Mouse (Mus musculus) T-cell, adult 66 days (primary cell): ENCODE results near the gene Prmt1. TPM values are rescaled to one million over a fixed set of nuclear protein-coding genes. Genes with fewer than 3 reads are reported as not detected.

Source experiments
- total RNA-seq, 2 experiments: library from RNA; stranded (reverse); gene quantifications; 3 replicates in 1 of 2; 4 replicates in 1 of 2; pipeline ENCODE4 v1.2.4; 2023

Prmt1 gene
- 100 to 1,000 TPM; 143 to 165 TPM for total RNA-seq

DNA sequence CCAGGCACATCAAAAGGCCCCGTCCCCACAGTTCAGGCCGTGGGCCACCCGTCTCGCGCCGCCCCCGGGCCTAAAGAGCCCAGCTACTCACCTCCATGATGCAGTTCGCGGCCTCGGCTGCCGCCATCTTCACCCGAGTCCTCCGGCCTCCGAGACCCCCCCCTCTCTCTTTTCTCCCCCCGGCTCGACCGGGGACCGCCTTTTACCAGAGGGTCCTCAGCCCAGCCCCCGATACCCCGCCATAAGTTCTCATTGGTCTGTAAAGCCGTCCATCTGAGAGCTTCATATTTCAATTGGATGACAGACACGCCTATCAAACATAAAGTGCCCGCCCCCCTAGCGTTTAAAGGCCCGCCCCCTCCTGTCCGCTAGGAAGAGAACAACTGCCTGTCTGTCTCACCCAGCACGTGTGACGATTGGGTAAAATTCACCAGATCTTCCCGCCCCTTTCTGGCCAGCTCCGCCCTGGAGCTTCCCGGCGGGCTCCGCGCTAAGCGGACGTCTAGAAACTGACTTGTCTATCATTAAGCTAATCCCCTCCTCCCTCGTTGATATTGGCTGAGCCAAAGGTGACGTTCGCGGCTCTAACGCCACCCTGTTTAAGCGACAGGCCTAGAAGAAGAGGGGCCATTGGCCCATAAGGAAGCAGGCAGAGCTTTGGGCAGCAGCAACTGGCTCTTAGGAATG is at the start of gene Prmt1:
Gene Prmt1, minus strand, starts transcription at position 377 of the 687 bp plus-strand sequence.

DNA sequence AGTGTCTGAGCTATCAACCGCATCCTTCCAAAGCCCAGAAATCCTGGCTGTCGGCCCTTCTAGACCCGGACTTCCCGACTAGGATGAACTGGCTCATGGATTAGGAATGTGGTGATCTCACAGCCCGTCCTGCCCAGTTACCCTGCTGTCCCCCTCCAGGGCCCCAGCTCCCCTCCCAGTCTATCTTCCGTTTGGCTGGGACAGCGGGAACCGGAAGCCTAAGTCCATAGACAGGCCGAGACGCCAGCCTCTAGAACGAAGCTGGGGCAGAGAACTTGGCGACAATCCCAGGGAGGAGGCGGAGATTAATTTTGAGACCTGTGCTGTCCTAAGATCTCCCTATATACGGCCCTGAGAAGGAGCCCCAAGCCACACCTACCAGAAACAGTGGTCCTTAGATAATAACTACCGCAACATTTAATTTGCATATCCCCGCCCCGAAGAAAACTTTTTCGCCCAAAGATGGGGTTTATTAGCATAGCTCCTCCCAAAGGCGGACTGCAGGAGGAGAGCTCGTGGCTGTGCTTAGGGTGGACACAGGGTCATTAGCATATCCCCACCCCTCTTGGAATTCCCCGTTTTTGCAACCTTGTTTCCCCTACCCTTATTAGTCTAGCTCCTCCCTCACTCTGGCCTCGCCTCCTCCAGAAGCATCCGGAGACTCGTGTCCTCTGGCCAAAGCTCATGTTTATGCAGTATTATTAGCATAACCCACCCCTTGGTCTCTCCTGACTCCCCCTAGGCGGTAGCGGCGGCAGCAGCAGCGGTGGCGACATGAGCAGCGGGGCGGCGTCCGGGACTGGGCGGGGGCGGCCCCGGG is 31.1 kb upstream of the Prmt1 start, which contains the start of gene Rras:
Gene Rras, plus strand, starts transcription at position 720 of the 820 bp plus-strand sequence.

DNA sequence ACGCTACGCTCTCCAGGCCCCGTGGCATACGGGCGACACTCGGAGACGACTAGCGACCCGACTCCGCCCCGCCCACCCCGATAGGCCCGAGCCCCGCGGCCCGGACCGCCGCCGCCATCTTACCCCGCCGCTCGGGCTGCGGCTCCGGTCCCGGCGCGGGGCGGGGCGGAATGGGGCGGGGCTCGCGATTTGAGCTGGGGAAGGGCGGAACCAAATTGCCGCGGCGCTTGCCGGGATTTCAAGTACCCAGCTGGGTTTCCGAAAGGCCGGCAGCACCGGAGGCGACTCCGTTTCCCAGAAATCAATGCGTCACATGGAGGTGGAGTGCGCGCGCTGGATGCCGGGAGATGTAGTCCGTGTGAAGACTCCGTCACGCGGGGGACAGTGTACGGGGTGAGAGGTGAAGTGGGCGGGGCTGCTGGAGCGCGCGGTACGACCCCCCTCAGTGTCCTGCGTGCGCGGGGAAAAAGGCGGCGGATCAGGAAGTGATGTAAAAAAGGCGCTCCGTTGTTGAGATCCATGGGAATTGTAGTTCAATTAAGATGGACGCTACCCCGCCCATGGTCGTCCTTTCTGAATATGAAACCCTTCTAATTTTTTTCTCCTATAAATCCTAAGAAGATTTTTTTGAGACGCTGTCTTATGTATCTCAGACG is 29.7 kb upstream of the Prmt1 start, which contains the start of gene Scaf1:
Gene Scaf1, minus strand, starts transcription at position 407 of the 656 bp plus-strand sequence.

DNA sequence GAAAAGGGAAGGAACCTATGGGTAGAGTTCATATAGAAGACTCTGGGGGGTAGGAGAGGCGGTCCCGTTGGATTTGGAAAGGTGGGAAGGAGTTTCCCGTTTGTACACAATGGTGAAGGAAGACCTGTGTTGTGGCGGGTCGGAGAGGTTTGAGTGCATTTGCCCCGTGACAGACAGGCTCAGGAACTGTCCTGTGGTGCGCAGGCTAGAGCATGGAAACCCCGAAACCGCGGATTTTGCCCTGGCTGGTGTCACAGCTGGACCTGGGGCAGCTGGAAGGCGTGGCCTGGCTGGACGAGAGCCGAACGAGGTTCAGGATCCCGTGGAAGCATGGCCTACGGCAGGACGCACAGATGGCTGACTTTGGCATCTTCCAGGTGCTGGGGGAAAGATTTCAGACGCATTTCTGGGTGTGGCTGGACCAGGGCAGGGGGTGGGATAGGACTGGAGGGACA is 12.2 kb upstream of the Prmt1 start, which contains the start of gene Bcl2l12:
Gene Bcl2l12, minus strand, starts transcription at position 212 of the 455 bp plus-strand sequence.

DNA sequence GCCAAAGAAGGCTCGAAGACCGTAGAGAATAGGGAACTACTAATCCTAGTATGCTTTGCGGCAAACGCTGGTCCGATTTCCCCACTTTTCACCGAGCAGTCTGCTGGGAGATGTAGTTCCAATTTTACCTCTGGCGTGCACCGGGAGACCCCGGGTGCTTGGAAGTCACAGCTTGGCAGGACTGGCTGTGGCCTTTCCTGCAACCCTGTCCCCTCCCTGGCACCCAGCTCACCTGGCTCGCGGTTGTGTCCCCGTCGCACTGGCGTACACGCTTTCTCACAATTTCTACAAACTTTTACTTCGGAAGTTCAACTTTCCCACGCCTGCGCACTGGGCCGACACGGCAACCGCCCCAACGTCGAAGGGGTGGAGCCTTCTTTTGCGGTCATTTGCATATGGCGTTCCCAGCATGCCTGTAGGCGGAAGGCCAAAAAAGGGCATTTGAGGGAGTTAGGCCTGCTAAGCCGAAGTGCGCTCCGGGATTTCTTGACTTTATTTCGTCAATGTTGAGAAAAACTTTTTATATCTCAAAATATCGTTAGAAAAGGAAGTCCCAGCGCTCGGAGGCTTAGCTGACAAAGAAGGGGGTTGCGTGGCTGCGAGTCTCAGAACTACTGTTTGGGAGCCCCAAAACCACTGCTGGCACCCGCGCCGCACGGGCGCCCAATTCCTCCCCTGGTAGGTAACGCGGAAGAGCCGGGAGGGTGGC is 11.0 kb upstream of the Prmt1 start, which contains the start of gene Irf3:
Gene Irf3, plus strand, starts transcription at position 418 of the 709 bp plus-strand sequence.

DNA sequence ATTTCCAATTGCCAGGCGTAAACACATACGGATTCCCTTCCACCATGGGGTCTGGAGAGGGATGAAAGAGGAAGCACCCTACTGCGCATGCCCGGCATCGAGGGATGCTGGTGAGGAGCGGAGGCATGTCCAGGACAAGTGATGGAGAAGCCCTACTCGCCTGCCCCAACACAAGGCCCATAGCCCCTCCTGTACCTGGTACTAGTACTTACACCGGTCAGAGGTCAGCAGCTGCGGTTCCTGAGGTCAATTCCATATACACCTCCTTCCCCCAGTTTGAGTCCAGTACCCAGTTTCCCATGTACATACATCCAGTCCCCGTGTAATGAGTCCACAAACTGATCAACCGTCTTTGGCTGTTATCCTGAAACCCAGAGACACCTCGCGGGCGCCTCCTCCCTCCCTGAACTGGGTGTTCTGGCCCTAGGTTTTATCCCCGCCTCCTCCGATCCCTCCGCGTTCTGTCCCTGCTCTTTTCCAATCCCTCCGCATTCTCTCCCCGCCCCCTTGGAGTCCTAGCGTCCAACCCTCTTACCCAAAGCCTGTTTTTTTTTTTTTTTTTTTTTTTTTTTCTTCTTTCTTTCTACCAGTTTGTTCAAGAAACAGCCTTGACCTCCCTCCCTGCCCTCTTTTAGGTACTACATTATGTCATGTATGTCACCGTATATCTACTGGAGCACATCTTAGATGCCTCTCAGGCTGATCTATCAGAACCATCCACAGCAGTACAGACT is 11.8 kb downstream of the Prmt1 start, which contains the start of gene Cpt1c:
Gene Cpt1c, minus strand, starts transcription at position 469 of the 734 bp plus-strand sequence.

DNA sequence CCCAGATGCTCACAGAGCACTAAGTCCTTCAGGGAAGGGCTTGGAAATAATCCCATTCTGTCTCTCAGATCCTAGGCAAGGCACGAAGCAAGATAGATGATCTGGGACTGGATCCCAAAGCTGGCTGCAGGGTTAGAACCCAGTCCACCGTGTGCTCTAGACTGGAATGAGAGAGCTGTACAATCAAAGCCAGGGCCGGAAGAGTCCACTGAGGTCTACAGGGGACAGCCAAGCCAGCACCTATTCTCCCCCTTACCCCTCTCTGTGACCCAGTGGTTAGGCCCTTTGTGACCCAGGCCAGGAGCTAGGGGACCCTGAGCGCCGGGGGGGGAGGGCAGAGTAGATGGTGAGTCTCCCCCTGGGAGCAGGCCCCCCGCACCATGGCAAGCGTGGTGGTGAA is 43.5 kb downstream of the Prmt1 start, which contains the start of gene Tsks:
Gene Tsks, plus strand, starts transcription at position 301 of the 400 bp plus-strand sequence.

DNA sequence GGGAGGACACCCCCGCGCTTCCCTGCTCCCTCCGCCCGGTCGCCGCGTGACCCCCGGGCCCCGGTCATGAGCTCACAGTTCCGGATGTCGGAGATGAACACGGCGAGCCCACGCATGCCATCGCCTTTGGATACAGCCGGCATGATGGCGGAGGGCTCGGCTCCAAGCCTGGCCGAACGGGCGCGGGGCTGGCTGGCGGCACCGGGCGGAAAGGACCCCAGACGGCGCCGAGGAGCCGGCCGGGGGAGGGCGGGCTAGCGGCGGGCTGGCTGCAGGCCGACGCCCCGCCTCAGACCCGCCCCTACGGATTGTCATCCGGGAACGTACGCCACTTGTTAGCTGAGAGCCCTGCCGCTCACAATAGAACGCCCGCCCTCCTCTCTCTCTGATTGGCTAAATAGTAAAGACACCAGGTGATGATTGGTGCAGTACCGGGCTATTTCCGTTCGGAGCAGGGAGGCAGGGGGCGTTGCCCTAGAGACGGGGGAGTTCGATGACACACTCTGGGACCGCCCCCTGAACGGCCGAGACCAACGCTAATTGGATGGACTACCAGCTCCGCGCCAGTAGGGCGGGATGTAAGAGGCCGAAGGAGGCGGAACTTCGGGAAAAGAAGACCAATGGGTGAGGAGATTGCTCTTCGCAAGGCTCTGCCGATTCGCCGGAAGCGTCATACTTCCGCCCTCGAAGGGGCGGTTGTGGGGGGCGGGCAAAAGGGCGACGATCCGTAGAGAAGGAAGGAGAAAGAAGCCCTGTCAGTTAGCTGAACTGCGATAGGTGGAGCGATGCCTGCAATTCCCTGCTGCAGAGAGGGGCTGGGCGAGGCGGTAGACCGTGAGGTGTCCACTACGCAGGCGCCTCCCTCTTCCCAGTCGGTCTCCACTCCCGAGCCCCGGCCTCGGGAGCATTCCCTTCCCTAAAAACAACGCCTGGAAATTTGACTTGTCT is 56.9 kb downstream of the Prmt1 start, which contains the start of gene Ap2a1:
Gene Ap2a1, minus strand, starts transcription at position 293 of the 948 bp plus-strand sequence.

Other genes starting within 250 kb of the Prmt1 start
- gene Vrk3, start 238.2 kb downstream of the Prmt1 start, total RNA-seq, result 10 to 100 TPM; 99.4 to 99.8 TPM
- gene Zfp473, start 235.5 kb downstream of the Prmt1 start, total RNA-seq, result under 1 TPM; 0.93 to 0.98 TPM
- gene Nup62, start 170.5 kb downstream of the Prmt1 start, total RNA-seq, result 10 to 100 TPM; 42.6 to 50.5 TPM
- 1 to 10 TPM; 1.4 to 1.9 TPM for gene Il4i1, start 170.2 kb downstream of the Prmt1 start, total RNA-seq
- gene Atf5, start 169.9 kb downstream of the Prmt1 start, total RNA-seq, result 1 to 10 TPM; 4.9 to 5.0 TPM
- gene Akt1s1, start 137.6 kb downstream of the Prmt1 start, total RNA-seq, result 10 to 100 TPM; 37.4 to 39.4 TPM
- 100 to 1,000 TPM in 1 of 2 experiments, 10 to 100 TPM in 1; 89.9 to 108 TPM for gene Tbc1d17, start 137.5 kb downstream of the Prmt1 start, total RNA-seq
- gene Pnkp, start 129.4 kb downstream of the Prmt1 start, total RNA-seq, result 10 to 100 TPM; 54.4 to 59.2 TPM
- 10 to 100 TPM; 24.2 to 25.2 TPM for gene Ptov1, start 116.8 kb downstream of the Prmt1 start, total RNA-seq
- 10 to 100 TPM; 67.2 to 73.6 TPM for gene Med25, start 93.9 kb downstream of the Prmt1 start, total RNA-seq
- 10 to 100 TPM; 23.6 to 24.2 TPM for gene Fuz, start 90.5 kb downstream of the Prmt1 start, total RNA-seq
- gene Ap2a1, start 57.1 kb downstream of the Prmt1 start, total RNA-seq, result 10 to 100 TPM; 80.0 to 86.8 TPM
- gene Tsks, start 43.4 kb downstream of the Prmt1 start, total RNA-seq, result not detected
- under 1 TPM; 0.61 to 0.80 TPM for gene Cpt1c, start 11.7 kb downstream of the Prmt1 start, total RNA-seq
- gene Irf3, start 11.1 kb upstream of the Prmt1 start, total RNA-seq, result 100 to 1,000 TPM; 138 to 172 TPM
- gene Bcl2l12, start 12.1 kb upstream of the Prmt1 start, total RNA-seq, result 10 to 100 TPM; 18.5 to 30.8 TPM
- gene Scaf1, start 29.8 kb upstream of the Prmt1 start, total RNA-seq, result 10 to 100 TPM; 81.3 to 91.5 TPM
- gene Rras, start 31.4 kb upstream of the Prmt1 start, total RNA-seq, result 10 to 100 TPM; 10.5 to 10.9 TPM
- gene Prr12, start 66.3 kb upstream of the Prmt1 start, total RNA-seq, result 10 to 100 TPM; 76.8 to 78.7 TPM
- 10 to 100 TPM; 65.9 to 68.4 TPM for gene Nosip, start 75.9 kb upstream of the Prmt1 start, total RNA-seq
- gene Prrg2, start 76.1 kb upstream of the Prmt1 start, total RNA-seq, result 1 to 10 TPM; 1.4 to 1.5 TPM
- gene Rcn3, start 105.7 kb upstream of the Prmt1 start, total RNA-seq, result 10 to 100 TPM; 16.3 to 23.6 TPM
- gene Fcgrt, start 117.3 kb upstream of the Prmt1 start, total RNA-seq, result 10 to 100 TPM; 28.0 to 35.1 TPM
- gene Rps11, start 137.9 kb upstream of the Prmt1 start, total RNA-seq, result 1,000 to 10,000 TPM; 3,284 to 3,343 TPM
- 1,000 to 10,000 TPM; 5,708 to 6,154 TPM for gene Rpl13a, start 142.2 kb upstream of the Prmt1 start, total RNA-seq
- gene Gm45713, start 149.7 kb upstream of the Prmt1 start, total RNA-seq, result not detected
- 100 to 1,000 TPM; 236 to 250 TPM for gene Flt3l, start 149.9 kb upstream of the Prmt1 start, total RNA-seq
- gene Pih1d1, start 167.7 kb upstream of the Prmt1 start, total RNA-seq, result 10 to 100 TPM; 30.3 to 44.8 TPM
- gene Aldh16a1, start 168.0 kb upstream of the Prmt1 start, total RNA-seq, result 10 to 100 TPM; 55.0 to 58.1 TPM
- under 1 TPM in 1 of 2 experiments, not detected in 1; 0.30 TPM for gene Slc17a7, start 177.4 kb upstream of the Prmt1 start, total RNA-seq
- not detected for gene Gfy, start 193.0 kb upstream of the Prmt1 start, total RNA-seq
- gene Pth2, start 194.4 kb upstream of the Prmt1 start, total RNA-seq, result not detected
- gene Ccdc155, start 218.3 kb upstream of the Prmt1 start, total RNA-seq, result not detected
- 1 to 10 TPM in 1 of 2 experiments, under 1 TPM in 1; 0.83 to 1.0 TPM for gene Dkkl1, start 225.6 kb upstream of the Prmt1 start, total RNA-seq
- gene Tead2, start 229.2 kb upstream of the Prmt1 start, total RNA-seq, result not detected